Mouse (Mus musculus) myocyte (in vitro differentiated cells): ENCODE measurements around the gene Olfr1357. TPM values are rescaled to one million over a fixed set of nuclear protein-coding genes. Genes with fewer than 3 reads are reported as not detected.

Source experiments
- H3K27me3 ChIP-seq: one replicate; pipeline ENCODE4 v1.6.1; 2011; ENCODE audit not compliant: control insufficient read depth, insufficient read depth, insufficient read length
- H3K36me3 ChIP-seq: one replicate; pipeline ENCODE4 v1.6.1; 2011; ENCODE audit not compliant: control insufficient read depth, insufficient read depth
- H3K4me2 ChIP-seq: one replicate; pipeline ENCODE4 v1.6.1; 2011; ENCODE audit warnings: low read depth, control low read depth
- H3K4me3 ChIP-seq: one replicate; pipeline ENCODE4 v1.5.1; 2011; ENCODE audit warnings: mild to moderate bottlenecking, control low read depth, moderate library complexity
- H3K79me2 ChIP-seq: one replicate; pipeline ENCODE4 v1.6.1; 2011; ENCODE audit not compliant: control insufficient read depth, insufficient read depth
- H3ac ChIP-seq: one replicate; pipeline ENCODE4 v1.6.1; 2011; ENCODE audit not compliant: control insufficient read depth, insufficient read length
- CEBPB ChIP-seq: IDR thresholded peaks from 2 replicates; pipeline ENCODE4 v1.6.1; 2011; ENCODE audit warnings: mild to moderate bottlenecking, moderate library complexity; ENCODE audit not compliant: poor library complexity, insufficient read depth, severe bottlenecking
- E2F4 ChIP-seq: IDR thresholded peaks from one replicate; pipeline ENCODE4 v1.6.1; 2011; ENCODE audit warnings: mild to moderate bottlenecking, control low read depth, moderate library complexity; ENCODE audit not compliant: insufficient read depth
- MAX ChIP-seq: IDR thresholded peaks from one replicate; pipeline ENCODE4 v1.6.1; 2011; ENCODE audit warnings: low read depth, mild to moderate bottlenecking, control low read depth
- MYOD1 ChIP-seq, 3 experiments: IDR thresholded peaks; one replicate each; pipeline ENCODE4 v1.6.1; 2011; ENCODE audit warnings: control low read depth in 2 of 3, low read depth in 2 of 3, mild to moderate bottlenecking in 2 of 3, moderate library complexity in 1 of 3; ENCODE audit not compliant: insufficient read length in 2 of 3, control insufficient read depth in 1 of 3
- MYOG ChIP-seq, 3 experiments: IDR thresholded peaks; one replicate each; pipeline ENCODE4 v1.6.1; 2011; ENCODE audit warnings: control low read depth in 2 of 3, low read depth in 2 of 3, mild to moderate bottlenecking in 2 of 3; ENCODE audit not compliant: insufficient read length in 2 of 3, control insufficient read depth in 1 of 3, insufficient read depth in 1 of 3
- POLR2A ChIP-seq: IDR thresholded peaks from one replicate; pipeline ENCODE4 v1.6.1; 2011; ENCODE audit warnings: low read depth, mild to moderate bottlenecking, control low read depth, moderate library complexity; ENCODE audit not compliant: insufficient read length
- POLR2AphosphoS2 ChIP-seq: IDR thresholded peaks from one replicate; pipeline ENCODE4 v1.6.1; 2011; ENCODE audit warnings: low read depth, control low read depth; ENCODE audit not compliant: insufficient read length
- REST ChIP-seq: IDR thresholded peaks from one replicate; pipeline ENCODE4 v1.6.1; 2011; ENCODE audit warnings: mild to moderate bottlenecking, control low read depth, moderate library complexity; ENCODE audit not compliant: insufficient read depth, insufficient read length
- SRF ChIP-seq: IDR thresholded peaks from one replicate; pipeline ENCODE4 v1.6.1; 2011; ENCODE audit warnings: low read depth; ENCODE audit not compliant: control insufficient read depth, insufficient read length
- TCF12 ChIP-seq: IDR thresholded peaks from one replicate; pipeline ENCODE4 v1.6.1; 2011; ENCODE audit warnings: mild to moderate bottlenecking, control low read depth; ENCODE audit not compliant: poor library complexity, insufficient read depth, severe bottlenecking
- TCF3 ChIP-seq: IDR thresholded peaks from one replicate; pipeline ENCODE4 v1.6.1; 2011; ENCODE audit warnings: low read depth, control low read depth; ENCODE audit not compliant: insufficient read length
- USF1 ChIP-seq: IDR thresholded peaks from one replicate; pipeline ENCODE4 v1.6.1; 2011; ENCODE audit warnings: low read depth, mild to moderate bottlenecking, control low read depth, moderate library complexity
- polyA plus RNA-seq: library from polyadenylated mRNA; unstranded; fragments of >200 nt; fragmentation: generic; extraction: Trizol; gene quantifications from one replicate; pipeline ENCODE4 v1.2.1, GENCODE M21; 2012; ENCODE audit warnings: missing spikeins

Gene Olfr1357
- polyA plus RNA-seq, 1 experiment = not detected

DNA sequence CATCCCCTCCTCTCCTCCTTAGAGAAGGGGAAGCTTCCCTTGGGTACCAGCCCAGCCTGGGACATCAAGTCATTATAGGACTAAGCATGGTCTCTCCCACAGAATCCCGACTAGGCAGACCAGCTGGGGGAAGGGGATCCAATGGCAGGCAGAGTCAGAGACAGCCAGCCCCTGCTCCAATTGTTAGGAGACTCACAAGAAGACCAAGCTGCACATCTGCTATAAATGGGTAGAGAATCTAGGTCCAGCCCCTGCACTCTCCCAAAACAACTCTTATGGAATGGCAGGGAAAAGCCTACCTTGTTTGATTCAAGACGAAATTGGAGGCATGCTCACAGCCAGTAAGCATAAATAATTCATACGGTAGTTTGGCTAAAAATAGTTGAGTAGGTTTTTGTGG, 44.6 kb downstream of the Olfr1357 start:
- no peak overlapping the region for H3ac ChIP-seq
- H3K4me3 ChIP-seq = no peak overlapping the region
- H3K4me2 ChIP-seq = no peak overlapping the region
- no peaks in the 10 kb centered on the region for H3K36me3 ChIP-seq
- H3K79me2 ChIP-seq = no peaks in the 10 kb centered on the region
- no peaks in the 10 kb centered on the region for H3K27me3 ChIP-seq
- TF ChIP-seq TCF3 (no peak), POLR2A (no peak), POLR2AphosphoS2 (no peak), MAX (no peak), REST (no peak), CEBPB (no peak), USF1 (no peak), MYOG (IDR thresholded peaks at IDR 0.05; ENCODE audit: control insufficient read depth in 1 of 3, insufficient read depth in 1 of 3, insufficient read length in 2 of 3, low read depth in 2 of 3) (no peak), E2F4 (no peak), MYOD1 (IDR thresholded peaks at IDR 0.05; ENCODE audit: control insufficient read depth in 1 of 3, insufficient read length in 2 of 3, low read depth in 2 of 3) (no peak), SRF (no peak), TCF12 (no peak)

DNA sequence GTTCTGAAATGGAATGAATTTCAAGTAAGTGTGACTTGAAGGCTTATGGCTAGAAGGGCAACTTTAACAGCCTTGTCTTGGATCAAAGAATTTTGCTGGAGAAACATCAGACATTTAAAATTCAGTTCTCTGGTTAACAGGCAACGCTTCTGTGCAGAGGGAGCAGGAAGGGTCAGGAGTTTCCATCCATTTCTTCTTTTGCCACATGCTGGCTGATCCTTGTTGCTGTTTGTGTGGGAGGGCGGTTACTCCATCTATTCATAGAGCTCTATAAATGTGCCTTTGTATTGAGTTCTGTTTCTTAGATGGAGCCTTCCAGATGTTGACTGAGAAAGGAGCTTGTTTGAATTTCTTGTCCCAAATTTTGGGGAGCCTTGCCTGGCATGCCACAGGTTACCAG, 47.0 kb downstream of the Olfr1357 start:
- Histone ChIP-seq H3ac (no peak overlapping the region), H3K79me2 (no peaks in the 10 kb centered on the region), H3K27me3 (no peaks in the 10 kb centered on the region), H3K4me2 (peak overlapping the region; percentile 93), H3K4me3 (no peak overlapping the region), H3K36me3 (no peaks in the 10 kb centered on the region)
- TF ChIP-seq POLR2AphosphoS2 (no peak), MYOD1 (IDR thresholded peaks at IDR 0.05; ENCODE audit: control insufficient read depth in 1 of 3, insufficient read length in 2 of 3, low read depth in 2 of 3) (no peak), TCF3 (no peak), MAX (no peak), CEBPB (no peak)

DNA sequence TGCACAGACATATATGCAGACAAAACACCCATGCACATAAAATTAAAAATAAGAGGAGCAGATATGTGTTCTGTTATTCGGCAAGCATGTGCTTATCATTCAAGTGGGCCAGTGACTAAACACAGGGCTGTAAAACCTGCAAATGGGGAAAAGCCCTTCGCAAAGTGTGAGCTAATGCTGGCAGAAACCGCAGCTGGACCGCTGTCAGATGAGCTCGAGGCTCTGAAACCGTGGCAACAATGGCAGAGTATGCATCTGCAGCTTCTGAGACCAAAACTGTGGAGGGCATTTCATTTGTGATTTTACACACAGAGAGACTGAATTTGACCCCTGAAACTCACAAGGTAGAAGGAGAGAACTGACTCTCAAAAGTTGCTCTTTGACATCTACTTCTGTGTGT, 47.5 kb downstream of the Olfr1357 start:
- Histone ChIP-seq H3K27me3 (no peaks in the 10 kb centered on the region), H3ac (no peak overlapping the region), H3K79me2 (no peaks in the 10 kb centered on the region), H3K4me2 (peak overlapping the region; percentile 93), H3K36me3 (no peaks in the 10 kb centered on the region), H3K4me3 (no peak overlapping the region)
- TF ChIP-seq MYOD1 (IDR thresholded peaks at IDR 0.05; ENCODE audit: control insufficient read depth in 1 of 3, insufficient read length in 2 of 3, low read depth in 2 of 3) (no peak), SRF (no peak), MAX (no peak), MYOG (IDR thresholded peaks at IDR 0.05; ENCODE audit: control insufficient read depth in 1 of 3, insufficient read depth in 1 of 3, insufficient read length in 2 of 3, low read depth in 2 of 3) (no peak), USF1 (no peak), CEBPB (no peak), POLR2AphosphoS2 (no peak), TCF12 (no peak), POLR2A (no peak), E2F4 (no peak), TCF3 (no peak), REST (no peak)

DNA sequence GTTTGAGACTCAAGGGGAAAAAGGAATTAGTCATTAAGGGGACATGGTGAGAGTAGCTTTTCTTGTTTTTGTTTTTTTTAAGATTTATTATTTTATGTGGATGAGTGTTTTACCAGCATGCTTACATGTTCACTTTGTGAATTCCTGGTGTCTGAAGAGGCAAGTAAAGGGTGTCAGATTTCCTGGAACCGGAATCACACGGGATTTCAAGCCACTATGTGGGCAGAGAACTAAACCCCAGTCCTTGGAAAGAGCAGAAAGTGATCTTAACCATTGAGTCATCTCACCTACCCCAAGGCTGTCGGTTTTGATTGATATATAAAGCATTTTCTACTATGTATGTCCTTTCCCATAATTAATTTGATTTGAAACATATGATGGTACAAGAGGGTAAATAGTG, 48.2 kb downstream of the Olfr1357 start:
- Histone ChIP-seq H3K4me3 (no peak overlapping the region), H3K27me3 (no peaks in the 10 kb centered on the region), H3K36me3 (no peaks in the 10 kb centered on the region), H3K79me2 (no peaks in the 10 kb centered on the region), H3ac (no peak overlapping the region), H3K4me2 (peak overlapping the region; percentile 93)
- TF ChIP-seq POLR2AphosphoS2 = no peak
- TF ChIP-seq MYOG (IDR thresholded peaks at IDR 0.05; ENCODE audit: control insufficient read depth in 1 of 3, insufficient read depth in 1 of 3, insufficient read length in 2 of 3, low read depth in 2 of 3) = no peak
- no peak for TF ChIP-seq POLR2A
- no peak for TF ChIP-seq CEBPB
- TF ChIP-seq SRF = no peak
- no peak for TF ChIP-seq TCF12
- TF ChIP-seq TCF3 = no peak
- no peak for TF ChIP-seq E2F4
- no peak for TF ChIP-seq MAX
- TF ChIP-seq REST = no peak
- TF ChIP-seq MYOD1 (IDR thresholded peaks at IDR 0.05; ENCODE audit: control insufficient read depth in 1 of 3, insufficient read length in 2 of 3, low read depth in 2 of 3) = no peak
- TF ChIP-seq USF1 = no peak

DNA sequence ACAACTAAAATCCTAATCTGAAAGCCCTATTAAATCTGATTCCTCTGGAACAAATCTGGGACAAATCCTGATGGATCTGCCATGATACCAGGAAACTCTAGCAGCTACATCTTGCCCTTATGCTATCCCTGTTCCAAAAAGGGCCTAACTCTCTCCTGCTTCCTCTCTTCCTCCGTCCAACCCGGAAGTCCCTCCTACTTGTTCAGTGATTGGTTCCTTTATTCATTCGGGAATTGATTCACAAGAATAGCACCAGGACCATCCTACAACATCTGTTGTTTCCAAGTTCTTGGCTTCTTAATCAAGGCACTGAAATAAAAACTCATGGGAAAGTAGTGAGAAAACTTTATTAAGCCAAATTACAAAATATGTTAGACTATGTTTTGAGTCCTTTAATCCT, 48.7 kb downstream of the Olfr1357 start:
- H3K79me2 ChIP-seq = no peaks in the 10 kb centered on the region

DNA sequence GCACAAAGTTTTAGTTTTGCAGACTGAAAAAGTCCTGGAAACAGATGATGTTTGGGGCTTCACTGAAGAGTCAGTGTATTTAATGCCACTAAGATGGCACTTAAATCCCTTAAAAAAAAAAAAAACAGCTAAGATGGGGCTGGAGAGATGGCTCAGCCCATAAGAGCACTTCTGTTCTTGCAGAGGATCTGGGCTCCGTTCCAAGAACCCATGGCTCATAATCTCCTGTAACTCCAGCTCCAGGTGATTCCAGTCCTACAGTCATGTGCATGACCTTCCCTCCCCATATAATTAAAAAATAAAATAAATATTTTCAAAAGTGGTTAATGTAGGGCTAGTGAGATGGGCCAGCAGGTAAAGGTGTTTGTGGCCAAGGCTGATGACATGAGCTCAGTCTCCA, 52.8 kb downstream of the Olfr1357 start:
- Histone ChIP-seq H3K4me2 (no peak overlapping the region), H3ac (no peak overlapping the region), H3K4me3 (no peak overlapping the region), H3K27me3 (no peaks in the 10 kb centered on the region), H3K36me3 (no peaks in the 10 kb centered on the region), H3K79me2 (no peaks in the 10 kb centered on the region)
- TF ChIP-seq MAX (no peak), E2F4 (no peak), REST (no peak), TCF12 (no peak), SRF (no peak), POLR2A (no peak), USF1 (no peak), TCF3 (no peak), CEBPB (no peak), MYOD1 (IDR thresholded peaks at IDR 0.05; ENCODE audit: control insufficient read depth in 1 of 3, insufficient read length in 2 of 3, low read depth in 2 of 3) (no peak), MYOG (IDR thresholded peaks at IDR 0.05; ENCODE audit: control insufficient read depth in 1 of 3, insufficient read depth in 1 of 3, insufficient read length in 2 of 3, low read depth in 2 of 3) (no peak), POLR2AphosphoS2 (no peak)

More for the DNA sequence above, 48.7 kb downstream of the Olfr1357 start:
- Histone ChIP-seq H3K4me2 (peak overlapping the region; percentile 93), H3K27me3 (no peaks in the 10 kb centered on the region), H3ac (no peak overlapping the region), H3K4me3 (peak overlapping the region; percentile 7), H3K36me3 (no peaks in the 10 kb centered on the region)
- peak; percentile 30 for TF ChIP-seq POLR2AphosphoS2
- no peak for TF ChIP-seq E2F4
